Mouse (Mus musculus) hindbrain, embryonic 10.5 days (tissue): ENCODE results near the gene Izumo3. TPM values are rescaled to one million over a fixed set of nuclear protein-coding genes. Genes with fewer than 3 reads are reported as not detected.
"Not testable (repeated sequence)": the region's sequence is repeated elsewhere in the genome, so short reads cannot be mapped to it uniquely, and the experiment has no call there.

Source experiments
- DNase-seq: peaks from one replicate; pipeline ENCODE4 v3.0.0-alpha.2; 2017; ENCODE audit warnings: low spot score
- H3K27ac ChIP-seq: fragments of 300-500 bp; sonication (generic); 2 replicates; pipeline ENCODE4 v1.5.1; 2016; ENCODE audit warnings: mild to moderate bottlenecking, moderate library complexity
- H3K27me3 ChIP-seq: fragments of 300-500 bp; sonication (generic); 2 replicates; pipeline ENCODE4 v1.6.1; 2016; ENCODE audit warnings: mild to moderate bottlenecking; ENCODE audit not compliant: poor library complexity, insufficient read depth, severe bottlenecking
- H3K36me3 ChIP-seq: fragments of 300-500 bp; sonication (generic); 2 replicates; pipeline ENCODE4 v1.6.1; 2016; ENCODE audit warnings: mild to moderate bottlenecking, moderate library complexity
- H3K4me1 ChIP-seq: fragments of 300-500 bp; sonication (generic); replicated peaks from 2 replicates; pipeline ENCODE4 v1.6.1; 2016; ENCODE audit warnings: mild to moderate bottlenecking
- H3K4me3 ChIP-seq: fragments of 300-500 bp; sonication (generic); 2 replicates; pipeline ENCODE4 v1.5.1; 2016; ENCODE audit warnings: mild to moderate bottlenecking, moderate library complexity
- H3K9me3 ChIP-seq: fragments of 300-500 bp; sonication (generic); 2 replicates; pipeline ENCODE4 v1.6.1; 2016; ENCODE audit warnings: mild to moderate bottlenecking, moderate library complexity
- WGBS: fragments of 180-500 bp; shearing (Covaris S2); methylation state at CpG from one replicate; pipeline ENCODE4 v1.1.7; 2016; 5-methylcytosine and 5-hydroxymethylcytosine counted together
- polyA plus RNA-seq: library from polyadenylated mRNA; unstranded; fragments of >200 nt; fragmentation: Nextera tagmentation; extraction: Ambion mirVana; gene quantifications from 2 replicates; pipeline ENCODE4 v1.2.1, GENCODE M21; 2016

Gene Izumo3
- polyA plus RNA-seq = not detected in 2 replicates

DNA sequence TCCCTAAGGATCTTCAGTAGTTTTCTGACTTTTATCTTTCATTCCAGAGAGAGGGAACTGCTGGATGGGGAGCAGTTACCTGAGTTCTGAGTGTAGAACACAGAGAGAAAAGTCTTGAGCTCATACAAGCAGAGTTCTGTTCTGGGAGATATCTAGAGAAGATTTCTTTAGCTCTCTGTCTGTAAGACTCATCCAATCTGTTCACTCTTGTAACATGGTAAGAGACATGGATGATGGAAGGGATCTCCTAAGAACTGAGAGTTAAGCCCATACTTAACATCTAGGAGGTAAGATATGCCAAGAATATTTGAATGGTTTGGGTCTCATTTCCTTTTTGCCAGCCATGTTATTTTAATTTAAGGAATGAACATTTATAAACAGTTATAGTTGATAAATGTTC is at the start of gene Izumo3:
Gene Izumo3, minus strand, starts transcription at position 101 of the 400 bp plus-strand sequence.
- Histone ChIP-seq H3K27ac (no peak within 1 kb of the TSS), H3K4me3 (no peak within 1 kb of the TSS), H3K27me3 (no peaks in the 10 kb centered on the region), H3K9me3 (no peaks in the 10 kb centered on the region), H3K36me3 (no peaks in the 10 kb centered on the region), H3K4me1 (no peaks in the 10 kb centered on the region)
- no peak for DNase-seq

DNA sequence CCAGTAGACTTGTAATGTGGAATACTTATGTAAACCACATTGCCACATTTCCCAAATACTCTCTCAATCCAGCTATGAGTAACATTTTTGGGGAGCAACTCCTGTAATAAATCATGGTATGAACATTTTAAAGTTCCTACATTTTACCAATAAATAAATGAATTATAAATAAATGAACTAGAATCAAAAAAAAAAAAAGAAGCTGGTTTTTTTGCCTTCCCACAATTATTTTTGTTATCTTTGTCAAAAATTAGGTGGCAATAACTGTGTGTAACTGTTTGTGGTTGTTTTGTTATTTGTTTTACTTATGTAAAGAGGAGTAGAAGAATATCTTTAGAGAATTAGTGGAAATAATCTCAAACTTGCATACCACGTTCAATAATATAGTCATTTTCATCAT is 44.6 kb upstream of the Izumo3 start, which contains the start of gene Gm12666:
Gene Gm12666, minus strand, starts transcription at position 101 of the 400 bp plus-strand sequence.
- H3K9me3 ChIP-seq, H3K36me3 ChIP-seq, DNase-seq, H3K4me1 ChIP-seq, H3K27me3 ChIP-seq, H3K27ac ChIP-seq, H3K4me3 ChIP-seq: not testable (repeated sequence)
- WGBS = 96% methylated on average over 1 of the region's 1 CpGs

DNA sequence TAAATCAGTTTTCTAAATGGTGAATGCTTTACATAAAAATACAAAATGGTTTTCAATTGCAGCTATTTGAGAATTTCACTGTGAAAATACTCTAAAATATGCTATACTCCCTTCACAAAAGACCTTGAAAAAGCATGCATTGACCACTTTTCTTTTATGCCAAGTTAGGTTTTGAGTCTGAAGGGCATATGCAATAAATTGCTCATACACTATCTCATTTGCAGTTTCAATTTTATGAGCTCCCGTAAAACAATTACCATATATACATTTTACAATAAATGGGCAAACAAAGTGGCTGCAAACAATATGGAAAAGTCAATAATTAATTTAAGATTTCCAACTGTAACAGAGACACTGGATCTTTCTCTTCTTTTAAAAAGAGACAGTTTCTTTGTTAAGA is 5.6 kb upstream of the Izumo3 start:
- Histone ChIP-seq H3K27ac (no peak overlapping the region), H3K4me3 (no peak overlapping the region), H3K27me3 (no peaks in the 10 kb centered on the region), H3K36me3 (no peaks in the 10 kb centered on the region), H3K4me1 (no peaks in the 10 kb centered on the region), H3K9me3 (no peaks in the 10 kb centered on the region)
- DNase-seq = no peak
- WGBS = 96% methylated on average over 1 of the region's 1 CpGs

DNA sequence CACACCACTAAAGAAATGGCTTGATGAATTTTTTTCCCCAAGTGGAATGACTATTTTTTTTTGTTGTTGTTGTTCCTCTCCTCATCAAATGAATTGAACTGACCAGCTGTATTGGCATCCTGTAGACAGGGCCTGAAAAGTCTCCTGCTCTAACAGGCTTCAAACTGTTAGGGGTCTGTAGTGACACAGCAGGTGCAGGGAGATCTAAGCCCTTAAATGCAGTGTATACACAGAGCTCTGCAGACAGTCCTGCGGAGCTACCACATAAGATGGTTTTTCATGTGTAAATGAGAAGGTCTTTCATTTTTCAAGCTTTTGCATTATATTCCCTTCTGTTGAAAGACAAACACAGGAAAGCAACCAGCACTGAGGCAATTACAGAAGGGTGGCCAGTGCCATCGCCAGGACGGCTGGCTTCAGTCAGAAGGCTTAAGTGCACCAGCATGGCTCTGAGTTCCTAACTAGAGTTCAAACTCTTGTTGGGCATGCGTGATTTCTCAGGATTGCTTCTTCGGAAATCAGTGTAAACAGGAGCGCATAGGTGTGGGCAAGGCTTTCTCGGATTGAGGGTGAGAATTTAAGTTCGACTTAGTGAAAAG is 35.5 kb downstream of the Izumo3 start:
- Histone ChIP-seq H3K27ac (no peak overlapping the region), H3K4me3 (no peak overlapping the region), H3K36me3 (no peaks in the 10 kb centered on the region), H3K9me3 (no peaks in the 10 kb centered on the region), H3K4me1 (peaks cover 5% of the 10 kb centered on the region; the same call in 1 of the 2 replicates), H3K27me3 (no peaks in the 10 kb centered on the region)
- peak; percentile 3 for DNase-seq
- WGBS = 24% methylated on average over 8 of the region's 8 CpGs

DNA sequence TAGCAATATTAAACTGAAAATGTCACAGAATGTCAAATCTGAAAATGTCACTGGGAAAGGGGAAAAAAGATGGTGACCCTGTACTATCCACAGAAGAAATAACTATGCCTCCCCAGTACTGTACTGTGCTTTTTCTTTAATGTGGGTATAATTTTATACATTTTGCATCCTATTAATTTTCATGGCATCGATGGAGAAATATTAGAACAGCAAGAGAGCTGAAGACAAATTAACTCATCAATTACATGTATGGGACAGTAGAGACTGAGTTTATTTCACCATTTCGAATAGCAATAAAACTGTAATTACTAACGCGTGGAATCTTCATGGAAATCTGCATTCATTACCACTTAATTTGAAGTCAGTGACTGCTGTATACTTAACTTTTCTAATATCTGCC is 49.6 kb downstream of the Izumo3 start:
- 93% methylated on average over 4 of the region's 4 CpGs for WGBS
- no peak for DNase-seq
- H3K27me3 ChIP-seq = no peaks in the 10 kb centered on the region

DNA sequence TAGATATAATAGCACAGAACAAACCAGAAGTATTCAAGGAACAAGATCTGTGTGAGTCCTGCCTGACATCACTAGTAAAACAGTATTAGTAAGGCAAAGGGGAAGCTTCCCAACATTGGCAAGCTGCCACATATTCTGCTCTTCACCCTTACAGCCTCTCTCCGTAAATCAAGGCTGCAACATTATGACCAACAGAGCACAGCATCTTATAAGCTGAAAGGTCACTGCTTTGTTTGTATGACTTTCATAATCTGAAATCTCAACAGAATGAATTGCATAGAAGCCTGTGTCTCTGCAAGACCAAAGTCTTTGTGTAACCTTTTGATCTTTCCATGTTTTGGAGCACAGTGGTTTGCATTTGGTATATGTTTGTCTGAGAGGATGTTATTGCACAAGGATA is 51.1 kb downstream of the Izumo3 start:
- Histone ChIP-seq H3K27ac (no peak overlapping the region), H3K4me3 (no peak overlapping the region), H3K9me3 (no peaks in the 10 kb centered on the region), H3K36me3 (no peaks in the 10 kb centered on the region), H3K4me1 (no peaks in the 10 kb centered on the region), H3K27me3 (no peaks in the 10 kb centered on the region)
- no peak for DNase-seq
- 86% methylated on average over 1 of the region's 1 CpGs for WGBS

More for the DNA sequence above, 49.6 kb downstream of the Izumo3 start:
- H3K4me1 ChIP-seq = no peaks in the 10 kb centered on the region
- H3K27ac ChIP-seq = no peak overlapping the region
- H3K4me3 ChIP-seq = no peak overlapping the region
- no peaks in the 10 kb centered on the region for H3K36me3 ChIP-seq
- H3K9me3 ChIP-seq = no peaks in the 10 kb centered on the region

Other genes with a start within 250 kb of the Izumo3 start
- not detected in 2 replicates for gene Gm12666, start 44.5 kb upstream of the Izumo3 start, polyA plus RNA-seq